14 mouse cellular contexts compared by ENCODE assay signal in the genomic region with DNA sequence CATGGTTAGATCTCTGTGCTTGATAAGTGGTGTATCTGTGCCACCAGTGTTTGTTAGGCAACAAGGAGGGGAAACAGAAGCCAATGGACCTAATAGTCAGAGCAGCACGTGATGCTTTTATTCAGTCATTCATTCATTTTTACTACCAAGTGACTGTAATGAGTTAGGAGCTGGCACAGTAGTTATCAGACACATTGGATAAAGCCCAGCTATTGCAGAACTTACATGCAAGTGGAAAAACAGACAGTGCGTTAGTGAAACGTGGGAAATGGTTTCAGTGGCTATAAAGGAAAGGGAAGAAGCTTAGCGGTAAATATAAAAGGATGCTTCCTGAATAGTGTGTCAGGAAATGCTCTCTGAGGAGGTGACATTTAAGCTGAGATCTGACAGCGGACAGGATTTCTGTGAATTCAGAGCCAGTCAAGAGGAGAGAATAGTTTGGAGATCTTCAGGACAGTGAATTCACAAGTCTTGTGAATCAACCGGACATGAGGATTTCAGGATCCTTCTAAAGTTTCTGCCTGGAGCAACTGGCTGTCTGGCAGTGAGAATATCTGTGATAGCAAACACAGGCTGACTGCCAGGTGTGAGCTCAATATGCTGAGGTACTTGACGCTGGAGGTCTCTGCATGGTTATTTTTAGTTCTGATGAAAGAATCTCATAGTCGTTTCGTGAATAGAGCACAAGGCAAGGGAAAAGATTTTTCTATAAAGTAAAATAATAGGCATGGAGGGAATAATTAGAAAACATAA. TPM values are rescaled to one million over a fixed set of nuclear protein-coding genes. Genes with fewer than 3 reads are reported as not detected.
DNase-seq lines count a peak whose midpoint lies in the region; ATAC-seq lines count a peak whose summit lies in the region.
"Had no signal": no experiment of that assay in that cellular context is flagged by ENCODE, and none has a peak within 500 bp of the region (broad histone marks: within the 10 kb centered on the region; RNA-seq: fewer than 3 reads in every experiment).

No protein-coding gene starts in this region.

- 58% methylated on average over 9 of the region's 9 CpGs for WGBS in heart, embryonic 10.5 days
- 54% methylated on average over 9 of the region's 9 CpGs for WGBS in forebrain, embryonic 16.5 days

- no peak overlapping the region for H3K4me3 ChIP-seq in heart, embryonic 10.5 days
- no peak overlapping the region for H3K4me3 ChIP-seq in forebrain, embryonic 16.5 days (replicated peaks; ENCODE audit: low read length)
- H3K4me3 ChIP-seq: hindbrain, embryonic 13.5 days; myocyte had no signal

- H3K9ac ChIP-seq in forebrain, embryonic 16.5 days (replicated peaks; ENCODE audit: low read depth, low read length) = no peak overlapping the region
- H3K9ac ChIP-seq: hindbrain, embryonic 13.5 days had no signal

- peak; percentile 93 for DNase-seq in heart, adult 11 months
- DNase-seq in heart, embryonic 10.5 days (ENCODE audit: low spot score) = no peak
- DNase-seq in heart, adult 18-20 months = peak; percentile 74 to 76
- peak; percentile 54 to 75 for DNase-seq in heart, postnatal 14 days
- no peak for DNase-seq in ovary, postnatal 10 days (ENCODE audit: low spot score)
- DNase-seq in embryo, embryonic 11 days = no peak
- DNase-seq: kidney, adult 18-20 months; lung, adult 18-20 months; thymus, adult 18-20 months had no signal

- H3K4me2 ChIP-seq in forebrain, embryonic 16.5 days (ENCODE audit: low read length) = 0 out of 2 replicates have a peak overlapping the region, but pooled peaks have one; percentile 7
- H3K4me2 ChIP-seq: hindbrain, embryonic 13.5 days had no signal

- H3K27me3 ChIP-seq in heart, embryonic 10.5 days (ENCODE audit: insufficient read depth, poor library complexity, severe bottlenecking) = no peaks in the 10 kb centered on the region
- no peaks in the 10 kb centered on the region for H3K27me3 ChIP-seq in forebrain, embryonic 16.5 days (replicated peaks; ENCODE audit: control insufficient read depth, insufficient read depth, low read length)
- H3K27me3 ChIP-seq: CH12.LX; hindbrain, embryonic 13.5 days had no signal

- ATAC-seq in forebrain, embryonic 16.5 days = peak; percentile 77
- ATAC-seq: Patski had no signal

- no peaks in the 10 kb centered on the region for H3K36me3 ChIP-seq in heart, embryonic 10.5 days
- no peaks in the 10 kb centered on the region for H3K36me3 ChIP-seq in forebrain, embryonic 16.5 days (ENCODE audit: control insufficient read depth, insufficient read depth)
- H3K36me3 ChIP-seq: hindbrain, embryonic 13.5 days had no signal

- intact Hi-C loops in heart, postnatal 14 days (cut with DNase I) = no loop called here

- H3K27ac ChIP-seq in heart, embryonic 10.5 days = no peak overlapping the region
- H3K27ac ChIP-seq in forebrain, embryonic 16.5 days (ENCODE audit: low read length) = no peak overlapping the region
- H3K27ac ChIP-seq: hindbrain, embryonic 13.5 days had no signal

- peaks cover 9% of the 10 kb centered on the region; the same call in 1 of the 2 replicates for H3K4me1 ChIP-seq in heart, embryonic 10.5 days
- H3K4me1 ChIP-seq in forebrain, embryonic 16.5 days (replicated peaks; ENCODE audit: control insufficient read depth, insufficient read depth, low read length) = peaks cover 5% of the 10 kb centered on the region; the same call in 1 of the 2 replicates
- H3K4me1 ChIP-seq: hindbrain, embryonic 13.5 days had no signal

- no peaks in the 10 kb centered on the region for H3K9me3 ChIP-seq in heart, embryonic 10.5 days
- H3K9me3 ChIP-seq in forebrain, embryonic 16.5 days (ENCODE audit: control insufficient read depth, low read length) = no peaks in the 10 kb centered on the region
- H3K9me3 ChIP-seq: hindbrain, embryonic 13.5 days had no signal

RNA-seq across cellular contexts. Expression of gene Lama2, which starts 2.3 kb away (rescaled TPM):
- polyA plus RNA-seq in heart, embryonic 10.5 days (2016; fragmentation: Nextera tagmentation; extraction: Ambion mirVana) = 6.5 and 7.6 TPM in 2 replicates
- polyA plus RNA-seq in forebrain, embryonic 16.5 days (2015; fragmentation: Nextera tagmentation; extraction: Ambion mirVana) = 3.5 and 5.4 TPM in 2 replicates
- 10 to 100 TPM; 75.3 to 82.6 TPM for total RNA-seq in heart, adult 18-20 months (2021)
- total RNA-seq in heart, postnatal 14 days (2021) = 100 to 1,000 TPM; 210 to 213 TPM
- total RNA-seq: CH12.LX had no signal

Comparison
In these comparisons a context has a peak if more than half of its experiments do, and no peak if none do; other contexts are left out.
1. DNase-seq: peak in heart, adult 11 months (single experiment), heart, adult 18-20 months (2 of 2) and heart, postnatal 14 days (2 of 2); none in heart, embryonic 10.5 days (single experiment), ovary, postnatal 10 days (single experiment) and embryo, embryonic 11 days (single experiment).